Mouse (Mus musculus) v-Abl transformed pro-B cells (cell line): ENCODE data around the gene Ap3b1.

Experiments
- in situ Hi-C, 2 experiments: fragments of 400-800 bp; cut with MboI; formaldehyde crosslinking; loops; one replicate each; pipeline ENCODE4 v1.15.1; 2025; ENCODE audit not compliant: unreplicated experiment in 2 of 2

The Ap3b1 gene

DNA sequence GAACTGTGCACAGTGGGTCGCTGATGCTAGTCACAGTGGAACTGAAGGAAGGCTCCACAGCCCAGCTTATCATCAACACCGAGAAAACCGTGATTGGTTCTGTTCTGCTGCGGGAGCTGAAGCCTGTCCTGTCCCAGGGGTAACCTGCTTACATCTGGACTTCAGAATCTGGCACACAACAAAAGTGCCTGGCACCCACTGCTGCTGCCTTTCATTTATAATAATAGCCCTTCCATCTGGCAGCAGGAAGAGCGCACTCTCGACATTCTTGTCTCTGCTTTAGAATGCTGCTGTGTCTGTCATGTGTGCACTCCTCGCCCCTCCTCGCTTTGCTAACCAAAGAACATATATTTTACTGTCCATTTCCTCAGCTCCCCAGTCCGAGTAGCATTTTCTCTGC lies 206.9 kb downstream of the Ap3b1 start:
- in situ Hi-C loops: loop anchor here (10.0 to 25.0 kb wide), 3 partner anchors 379 to 747 kb away; partner anchors contain the start of gene Zbed3 (in 1 of the 2)

DNA sequence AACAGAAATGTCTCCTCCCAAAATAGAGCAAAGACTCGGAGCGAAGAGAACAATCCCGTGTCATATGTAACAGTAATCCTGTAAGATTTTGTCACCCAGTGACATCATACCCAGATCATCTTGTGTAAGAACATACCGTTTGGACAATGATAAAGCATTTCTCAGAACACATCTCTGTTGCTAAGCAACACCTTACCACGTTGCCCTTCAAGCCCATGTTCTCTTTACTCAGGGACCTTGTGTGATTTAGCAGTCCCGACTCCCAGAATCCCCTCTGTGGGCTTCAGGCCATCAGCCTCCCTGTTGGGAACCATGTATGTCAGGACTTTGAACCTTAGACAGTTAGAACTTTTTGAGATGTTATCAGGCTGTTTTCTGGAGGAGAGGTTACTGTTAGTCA lies 209.0 kb downstream of the Ap3b1 start:
- in situ Hi-C loops: loop anchor here (10.0 to 25.0 kb wide), 3 partner anchors 377 to 745 kb away; partner anchors contain the start of gene Zbed3 (in 1 of the 2)

DNA sequence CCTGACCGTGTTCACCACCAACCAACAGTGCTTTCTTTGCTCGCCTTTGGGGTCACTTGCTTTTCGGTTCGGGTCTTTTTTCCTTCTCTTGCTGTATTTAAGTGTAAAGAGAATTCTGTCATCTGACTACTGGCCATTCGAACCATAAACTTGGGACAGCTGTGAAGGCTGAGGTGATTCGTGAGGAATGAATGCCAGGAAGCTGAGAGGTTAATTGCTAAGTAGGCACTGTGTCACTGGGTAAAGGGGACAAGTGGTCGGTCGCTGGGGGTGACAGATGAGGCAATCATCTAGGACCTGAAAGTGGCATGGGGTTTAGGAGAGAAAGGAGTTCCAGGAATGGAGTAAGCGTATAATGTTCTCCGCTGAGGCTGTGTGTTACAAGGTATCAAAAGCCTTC lies 212.2 kb downstream of the Ap3b1 start:
- in situ Hi-C loops: loop anchor here in 1 of 2 experiments (25.0 kb wide), 1 partner anchor 741 kb away; the partner anchor contains the start of gene Zbed3

DNA sequence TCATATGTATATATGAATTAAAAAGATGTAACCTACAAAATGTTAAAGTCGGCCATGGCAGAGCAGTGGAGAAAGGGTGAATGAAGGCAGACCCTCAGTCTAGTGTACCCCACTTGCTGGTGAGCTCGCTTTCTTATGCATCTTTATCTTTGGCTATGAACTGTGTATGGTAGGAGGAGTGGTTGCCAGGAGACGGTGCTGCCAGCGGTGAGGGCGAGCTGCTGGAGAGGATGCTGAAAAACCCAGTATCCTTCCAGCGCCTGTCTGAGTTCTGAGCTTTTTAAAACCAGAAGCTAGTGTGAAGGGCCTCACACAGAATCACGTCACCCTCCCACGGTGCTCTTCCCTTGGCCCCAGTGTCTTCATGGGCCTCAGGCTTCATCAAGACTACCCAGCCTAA lies 214.6 kb downstream of the Ap3b1 start:
- in situ Hi-C loops: loop anchor here in 1 of 2 experiments (25.0 kb wide), 1 partner anchor 739 kb away; the partner anchor contains the start of gene Zbed3

DNA sequence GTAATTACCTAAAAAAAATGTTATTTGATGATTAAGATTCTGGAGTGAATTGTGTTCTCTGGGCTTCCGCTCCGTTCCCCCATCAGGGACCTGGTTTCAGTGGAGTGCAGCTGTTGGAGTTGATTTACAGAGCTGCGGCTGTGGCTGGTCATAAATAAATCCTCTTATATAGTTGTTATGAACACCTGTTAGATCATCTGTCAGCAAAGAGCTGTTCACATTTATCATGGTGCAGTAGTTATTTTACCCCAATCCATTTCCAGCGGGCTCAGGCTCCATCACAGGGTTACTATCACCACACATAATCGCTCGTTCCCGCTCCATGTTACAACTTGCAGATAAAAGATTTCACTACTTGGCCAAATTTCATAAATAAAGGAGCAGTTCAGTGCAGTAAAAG lies 215.1 kb downstream of the Ap3b1 start:
- in situ Hi-C loops: loop anchor here in 1 of 2 experiments (25.0 kb wide), 1 partner anchor 738 kb away; the partner anchor contains the start of gene Zbed3

DNA sequence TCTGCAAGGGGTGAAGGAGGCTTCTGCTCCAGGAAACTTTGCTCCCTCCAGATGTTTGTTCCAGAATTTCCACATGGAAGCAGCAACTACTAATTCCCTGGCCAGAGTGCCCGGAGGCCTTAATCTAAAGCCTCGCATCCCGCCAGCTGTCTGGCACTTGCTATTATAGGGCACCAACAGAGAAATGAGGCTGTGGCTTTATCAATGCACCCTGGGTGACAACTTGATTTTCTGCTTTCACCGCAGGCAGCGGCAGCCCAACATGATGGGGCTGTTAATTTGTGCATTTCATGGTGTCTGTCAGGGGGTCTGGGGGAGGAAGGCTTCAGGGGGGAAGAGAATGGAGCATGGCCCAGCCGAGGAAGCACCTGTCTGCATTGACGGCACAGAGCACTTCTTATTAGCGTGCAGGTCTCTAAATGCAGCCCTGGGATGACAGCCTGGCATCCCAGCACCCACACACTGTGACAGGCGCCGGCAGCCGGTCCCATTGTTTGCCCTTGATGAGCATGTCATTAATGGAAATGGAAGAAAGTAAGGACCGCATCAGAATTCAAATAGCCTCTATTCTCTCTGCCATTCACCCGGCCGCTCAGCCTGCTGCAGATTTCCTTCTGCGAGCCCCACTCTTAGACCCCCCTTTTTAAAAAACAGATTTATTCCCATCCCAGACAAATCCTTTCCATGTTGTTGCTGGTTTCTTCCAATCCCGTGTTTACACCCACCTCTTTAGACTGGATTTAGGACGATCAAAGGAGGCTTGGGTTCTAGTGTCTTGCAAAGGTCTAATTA lies 217.0 kb downstream of the Ap3b1 start:
- in situ Hi-C loops: no loop called here

DNA sequence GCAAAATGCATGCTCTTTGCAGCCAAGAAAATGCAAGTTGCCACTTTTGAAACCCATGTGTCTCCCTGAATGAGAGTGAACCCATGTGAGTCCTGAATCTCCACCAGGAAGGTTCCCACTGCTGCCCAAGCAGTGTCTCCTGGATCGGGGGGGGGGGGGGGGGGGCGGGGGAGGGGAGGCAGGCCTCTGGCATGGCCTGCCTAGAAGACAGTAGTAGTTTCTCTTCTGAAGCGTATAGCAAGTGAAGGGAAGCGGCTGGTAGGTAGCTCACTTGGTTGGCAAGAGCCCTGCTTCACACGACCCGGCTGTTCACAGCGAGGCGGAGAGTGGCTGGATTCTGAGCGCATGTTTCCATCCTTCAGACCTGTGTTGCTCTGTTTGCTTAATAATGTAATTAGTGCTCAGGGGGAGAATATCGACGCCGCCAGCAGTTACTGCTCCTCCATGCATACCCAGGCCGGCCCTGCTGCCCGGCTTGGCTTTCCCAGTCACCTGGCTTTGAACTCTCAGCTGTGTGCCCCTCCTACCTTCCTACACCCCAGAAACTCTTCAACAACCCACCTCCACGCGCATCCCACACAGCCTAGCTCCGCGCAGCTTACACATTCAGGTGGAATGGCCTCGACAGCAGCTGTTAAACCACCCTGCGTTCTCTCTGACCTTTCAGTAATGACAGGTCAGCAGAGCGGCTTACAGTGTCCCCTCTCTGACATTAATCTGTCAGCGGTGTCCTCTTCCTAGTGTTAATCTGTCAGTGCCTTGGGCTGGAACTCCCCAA lies 217.8 kb downstream of the Ap3b1 start:
- in situ Hi-C loops: no loop called here

DNA sequence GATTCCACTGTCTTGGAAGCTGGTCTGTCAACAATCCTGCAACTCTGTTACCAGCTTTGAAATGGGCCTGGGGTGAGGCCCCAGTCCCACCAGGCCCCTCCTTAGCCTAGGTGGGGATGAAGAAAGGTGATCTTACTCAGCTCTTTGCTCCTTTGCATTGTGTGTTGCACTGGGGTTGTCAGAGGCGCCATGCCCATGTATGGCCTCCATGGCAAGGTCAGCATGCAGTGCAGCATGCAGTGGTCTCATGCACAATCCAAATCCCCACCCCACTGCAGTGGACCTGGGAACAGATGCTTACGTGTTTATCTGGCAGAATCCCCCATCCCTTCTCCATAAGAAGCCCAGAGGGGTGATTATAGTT lies 218.4 kb downstream of the Ap3b1 start:
- in situ Hi-C loops: no loop called here

DNA sequence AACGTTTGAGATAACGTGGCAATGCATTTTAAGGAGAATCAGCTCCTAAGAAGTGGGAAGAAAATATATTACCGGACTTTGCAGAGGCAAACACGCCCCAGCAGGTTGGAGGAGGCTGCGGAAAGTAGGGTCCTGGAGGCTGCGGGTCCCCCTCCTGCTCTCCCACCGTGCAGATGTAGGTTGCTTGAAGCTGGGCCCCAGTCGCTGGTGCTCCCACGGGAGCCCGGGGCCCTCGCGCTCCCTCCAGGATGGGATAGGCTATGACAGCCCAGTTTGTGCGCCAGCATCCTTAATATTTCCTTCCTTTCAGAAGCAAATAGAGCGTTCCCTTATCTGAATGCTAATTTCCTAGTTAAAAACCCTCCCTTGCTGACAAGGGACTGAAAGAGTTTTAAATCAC lies 236.5 kb downstream of the Ap3b1 start:
- in situ Hi-C loops: no loop called here

DNA sequence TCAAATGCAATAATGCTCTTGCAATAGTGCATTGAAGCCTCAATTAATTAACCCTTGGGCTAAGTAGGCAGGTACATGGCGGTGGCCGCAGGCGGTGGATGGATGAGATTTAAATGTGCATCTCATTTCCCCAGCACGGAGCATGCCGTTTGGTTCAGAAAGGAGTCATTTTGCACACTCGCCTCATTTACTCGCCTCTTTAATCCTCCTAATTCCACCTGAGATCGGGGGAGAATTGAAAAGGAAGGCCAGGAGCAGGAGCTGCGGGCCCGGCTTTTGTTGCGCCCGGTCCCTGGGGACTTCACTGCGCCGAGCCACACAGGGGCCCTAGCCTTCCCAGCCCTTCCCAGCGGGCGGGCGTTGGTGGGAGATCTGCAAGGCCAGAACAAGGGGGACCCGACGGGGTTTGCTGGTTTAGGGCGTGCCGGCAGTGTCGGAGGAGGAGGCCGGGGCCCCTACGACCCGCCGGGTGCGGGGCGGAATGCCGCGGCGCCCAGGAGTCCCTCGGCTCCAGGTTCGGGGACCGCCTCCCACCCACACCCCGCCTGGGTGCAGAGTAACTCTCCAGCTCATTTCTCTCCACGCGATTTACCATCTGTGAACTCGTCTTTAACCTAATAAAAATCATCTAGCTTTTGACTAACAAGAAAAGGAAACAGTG lies 237.1 kb downstream of the Ap3b1 start:
- in situ Hi-C loops: no loop called here

DNA sequence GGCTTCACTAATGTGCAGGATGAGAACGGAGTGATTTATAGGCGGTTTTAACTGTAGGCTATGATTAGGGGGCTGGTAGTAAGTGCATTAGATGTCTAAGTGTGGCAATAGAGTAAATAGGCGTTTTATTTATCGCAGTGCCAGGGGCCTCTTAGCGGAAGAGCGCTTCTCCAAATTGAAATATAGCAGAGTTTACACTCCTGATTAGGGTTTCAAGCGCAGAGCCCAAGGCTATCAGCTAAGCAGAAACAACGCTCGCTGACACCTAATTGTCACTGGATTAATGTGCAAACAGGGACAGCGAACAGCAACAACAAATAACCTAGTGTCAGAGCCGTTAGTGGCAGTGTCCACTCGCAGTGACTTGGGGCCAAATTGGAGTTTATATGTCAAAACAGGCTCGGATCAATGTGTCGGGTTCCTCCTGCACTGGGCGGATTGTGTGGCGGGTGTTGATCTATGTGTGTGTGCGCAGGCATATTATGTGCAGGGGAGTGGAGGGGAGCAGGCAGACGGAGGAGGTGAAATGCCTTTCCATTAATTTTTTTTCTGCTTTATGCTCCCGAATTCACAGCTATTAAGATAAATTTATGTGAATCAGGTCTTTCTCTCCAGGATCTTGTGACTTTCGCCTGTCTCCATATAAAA lies 237.8 kb downstream of the Ap3b1 start:
- in situ Hi-C loops: no loop called here

DNA sequence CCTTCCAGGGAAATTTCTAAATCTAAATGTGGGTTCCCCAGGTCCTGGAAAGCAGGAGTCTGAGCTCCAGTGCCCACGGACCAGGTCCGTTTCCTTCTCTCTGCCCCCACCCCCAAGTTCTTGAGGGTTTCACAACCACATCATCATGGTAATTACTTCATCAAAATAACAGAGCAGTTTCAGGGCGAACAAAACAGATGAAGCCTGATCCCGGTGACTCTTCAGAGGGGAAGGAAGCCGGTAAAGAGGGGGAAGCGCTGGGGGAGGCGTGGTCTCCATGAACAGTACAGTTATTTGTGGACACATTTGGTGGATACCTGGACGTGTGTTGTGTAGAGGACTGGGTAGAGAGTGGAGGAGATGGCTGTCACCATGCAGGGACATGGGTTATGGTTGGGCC lies 241.0 kb downstream of the Ap3b1 start:
- in situ Hi-C loops: no loop called here

DNA sequence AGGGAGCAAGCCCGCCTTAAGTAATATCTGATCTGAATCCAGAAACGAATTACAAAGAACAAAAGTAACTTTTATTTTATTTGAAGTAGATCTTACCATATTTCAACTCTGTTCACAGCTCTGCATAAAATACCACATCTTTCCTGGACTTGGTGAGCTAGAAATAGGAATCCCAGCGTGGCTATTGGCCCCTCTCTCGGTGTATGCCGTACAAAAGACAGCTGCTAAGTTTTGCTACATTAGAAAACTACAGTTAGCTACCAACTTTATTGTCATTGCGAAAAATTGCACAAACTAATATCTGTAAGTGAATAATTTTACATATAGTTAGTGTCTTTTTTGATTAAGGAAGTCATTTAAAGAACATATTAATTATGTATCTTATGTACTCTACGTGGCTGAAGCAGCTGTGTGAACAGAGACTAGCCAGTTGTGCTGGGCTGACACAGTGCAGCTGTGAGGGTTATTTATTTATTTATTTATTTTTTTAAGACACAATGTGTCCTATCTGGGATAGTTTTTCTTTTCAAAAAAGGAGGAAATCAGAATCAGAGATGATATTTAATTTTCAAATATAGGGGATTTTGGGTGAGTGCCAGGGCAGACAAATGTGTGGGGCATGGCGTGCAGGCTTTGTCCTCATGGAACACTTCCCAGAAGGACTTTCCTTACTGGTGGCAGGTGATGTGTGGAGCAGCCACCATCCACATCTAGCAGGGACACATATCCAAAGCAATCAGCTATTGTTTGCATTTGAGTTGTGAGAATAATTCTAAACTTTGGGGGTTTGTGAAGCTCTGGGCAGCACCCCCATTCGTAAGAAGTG lies 248.5 kb downstream of the Ap3b1 start:
- in situ Hi-C loops: no loop called here

DNA sequence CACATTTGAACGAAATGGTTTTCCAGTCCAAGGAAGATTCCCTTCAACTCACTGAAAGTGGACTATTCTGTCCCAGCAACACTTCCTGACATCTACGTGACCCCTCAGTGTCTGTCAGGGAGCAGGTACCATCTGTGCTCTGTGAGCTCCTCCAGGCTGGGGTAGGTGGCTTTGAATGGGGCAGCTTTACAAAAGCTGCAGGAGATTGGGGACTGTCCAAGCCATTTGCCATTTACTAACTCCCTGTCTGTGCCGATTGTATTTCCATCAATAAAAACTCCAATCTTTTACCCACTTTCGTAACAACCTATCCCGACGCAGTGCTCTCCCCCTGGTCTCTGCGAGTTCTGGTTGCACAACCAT lies 249.1 kb downstream of the Ap3b1 start:
- in situ Hi-C loops: no loop called here

DNA sequence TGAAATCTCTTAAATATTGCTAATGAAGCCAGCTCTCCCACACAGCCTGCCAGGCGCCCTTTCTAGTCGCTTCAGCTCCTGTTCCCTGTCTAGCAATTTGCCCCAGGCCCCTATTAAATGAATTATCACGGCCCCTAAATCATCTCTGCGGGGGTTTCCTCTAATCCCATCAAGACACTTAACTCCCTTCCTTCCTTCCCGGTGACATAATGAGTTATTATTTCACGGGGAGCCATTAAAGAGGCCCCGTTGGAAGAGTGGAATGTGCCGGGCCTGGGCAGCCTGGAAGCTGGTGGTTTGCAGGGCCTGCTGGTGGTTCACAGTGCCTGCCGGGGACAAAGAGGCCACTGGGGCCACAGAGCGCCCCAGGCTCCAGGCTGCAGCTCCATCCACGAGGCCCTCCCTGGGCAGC lies 249.7 kb downstream of the Ap3b1 start:
- in situ Hi-C loops: no loop called here

DNA sequence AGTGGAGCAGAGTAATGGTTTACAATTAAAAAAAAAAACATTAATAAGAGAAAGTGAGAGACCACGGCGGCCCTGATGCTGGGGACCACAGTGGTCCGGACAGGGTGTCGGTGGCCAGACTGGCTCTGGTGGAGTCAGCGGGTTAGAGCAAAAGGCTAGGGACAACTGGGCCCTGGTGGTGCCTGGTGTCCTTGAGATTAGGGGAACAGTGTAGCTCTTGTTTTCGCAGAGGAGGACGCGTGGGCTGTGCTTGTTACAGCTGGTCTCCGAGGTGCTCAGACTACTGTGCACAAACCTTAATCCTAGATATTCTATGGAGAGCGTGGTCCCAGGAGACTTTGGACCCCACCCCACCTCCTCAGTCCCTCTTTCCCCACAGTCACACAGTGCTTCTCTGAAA lies 250.2 kb downstream of the Ap3b1 start:
- in situ Hi-C loops: no loop called here
